Mouse (Mus musculus) c-Kit-positive CD71-negative TER-119-negative erythroid progenitor cells, embryonic 14.5 days (primary cell): ENCODE results near the gene Olfr1286.

Source experiments
- DNase-seq: peaks from one replicate; pipeline ENCODE4 v3.0.0-alpha.2; 2013; ENCODE audit warnings: low read depth

Olfr1286 gene

DNA sequence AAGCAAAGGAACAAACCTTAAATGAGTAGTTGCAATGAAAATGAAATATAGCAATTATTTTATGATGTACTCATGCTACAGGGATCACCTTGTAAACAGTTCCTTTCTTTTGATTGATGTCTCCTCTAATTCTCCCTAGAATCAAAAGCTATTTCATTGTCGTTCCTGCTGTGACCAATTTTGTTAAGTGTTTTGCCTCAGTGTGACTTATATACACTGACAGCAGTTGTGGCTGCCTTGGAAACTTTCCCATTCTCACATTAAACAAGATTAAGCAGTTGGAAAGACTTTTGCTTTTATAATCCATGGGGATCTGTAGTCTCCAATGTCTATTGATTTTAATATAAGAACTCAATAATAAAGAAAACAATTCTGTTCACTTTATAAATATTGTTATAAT is at the start of gene Olfr1286:
Gene Olfr1286, minus strand, starts transcription at position 185 of the 400 bp plus-strand sequence.
- DNase-seq = no peak

DNA sequence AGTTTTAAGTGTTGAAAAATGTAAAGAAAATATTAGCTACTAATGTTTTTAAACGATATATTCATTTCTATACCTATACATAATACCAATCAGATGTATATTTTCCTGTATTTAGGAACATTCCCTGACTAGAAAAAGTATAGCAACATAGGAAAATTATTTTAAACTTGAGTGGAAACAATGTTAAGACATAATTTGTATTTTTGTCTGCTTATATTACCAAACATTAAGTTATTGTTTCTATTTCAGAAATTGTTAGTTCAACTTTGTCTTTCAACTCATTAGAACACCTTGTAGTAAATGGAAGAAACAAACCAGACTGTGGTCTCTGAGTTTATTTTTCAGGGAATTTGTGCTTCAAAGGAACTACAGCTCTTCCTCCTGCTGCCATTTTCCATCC is 25.9 kb upstream of the Olfr1286 start, which contains the start of gene Olfr1287:
Gene Olfr1287, plus strand, starts transcription at position 301 of the 400 bp plus-strand sequence.
- no peak for DNase-seq

- no peak for DNase-seq
These were observed 47.7 kb downstream of the Olfr1286 start, which contains the start of gene Olfr1284 for GRCm38 (mm10) chr2:111375222-111375621. TSS of gene Olfr1284 (plus strand) at chr2:111375522.
